Mouse (Mus musculus) liver, embryonic 14.5 days (tissue): ENCODE measurements around the gene Msantd2.

Experiments used
- CTCF ChIP-seq: IDR thresholded peaks from 2 replicates; pipeline ENCODE4 v1.5.1; 2016; ENCODE audit warnings: antibody characterized with exemption, low read depth, control low read depth
- EP300 ChIP-seq: IDR thresholded peaks from 2 replicates; pipeline ENCODE4 v1.6.1; 2016; ENCODE audit warnings: antibody characterized with exemption, low read depth

DNA sequence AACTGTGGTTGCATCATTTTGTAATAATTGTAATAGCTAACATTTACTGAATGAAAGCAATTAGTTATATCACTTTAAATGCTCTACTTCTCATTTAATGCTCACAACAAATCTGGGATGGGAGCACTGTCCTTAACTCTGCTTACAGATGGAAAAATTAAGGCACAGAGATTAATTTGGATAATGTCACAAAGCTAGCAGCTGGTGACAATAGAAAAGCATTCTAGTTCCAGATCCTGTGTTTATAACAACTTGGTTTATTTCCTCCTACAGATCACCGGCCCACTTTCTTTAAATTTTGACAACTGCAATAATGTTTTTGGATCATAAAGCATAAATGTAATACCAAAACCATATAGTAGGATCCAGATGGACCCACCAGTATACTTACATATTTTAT is 16.9 kb downstream of the Msantd2 start:
- TF ChIP-seq EP300 (no peak), CTCF (no peak)
